Mouse (Mus musculus) midbrain, embryonic 11.5 days (tissue): ENCODE results near the gene Olfr572. TPM values are rescaled to one million over a fixed set of nuclear protein-coding genes. Genes with fewer than 3 reads are reported as not detected.
A peak's percentile ranks its signal among the peaks of the same experiment; 100 is the strongest.

Experiments used
- ATAC-seq: fragments of 200-750 bp; cut with Nextera tagmentation; 2 replicates; pipeline ENCODE4 v1.8.0; 2017; ENCODE audit warnings: moderate TSS enrichment, moderate library complexity; ENCODE audit not compliant: low FRiP score
- DNase-seq: peaks from one replicate; pipeline ENCODE4 v3.0.0; 2015; ENCODE audit warnings: low spot score; ENCODE audit errors: missing footprints
- H3K27ac ChIP-seq: fragments of 300-500 bp; sonication (generic); 2 replicates; pipeline ENCODE4 v1.5.1; 2014; ENCODE audit warnings: low read depth, low read length
- H3K27me3 ChIP-seq: fragments of 300-500 bp; sonication (generic); 2 replicates; pipeline ENCODE4 v1.6.1; 2014; ENCODE audit warnings: mild to moderate bottlenecking, low read length, moderate library complexity, mixed read lengths; ENCODE audit not compliant: control insufficient read depth, insufficient read depth
- H3K36me3 ChIP-seq: fragments of 300-500 bp; sonication (generic); 2 replicates; pipeline ENCODE4 v1.6.1; 2014; ENCODE audit warnings: mild to moderate bottlenecking, low read length, moderate library complexity, mixed read lengths; ENCODE audit not compliant: control insufficient read depth, insufficient read depth
- H3K4me1 ChIP-seq: fragments of 300-500 bp; sonication (generic); 2 replicates; pipeline ENCODE4 v1.6.1; 2014; ENCODE audit warnings: low read length; ENCODE audit not compliant: control insufficient read depth, insufficient read depth
- H3K4me2 ChIP-seq: fragments of 300-500 bp; sonication (generic); 2 replicates; pipeline ENCODE4 v1.6.1; 2014; ENCODE audit warnings: mild to moderate bottlenecking, moderate library complexity
- H3K4me3 ChIP-seq: fragments of 300-500 bp; sonication (generic); 2 replicates; pipeline ENCODE4 v1.5.1; 2014; ENCODE audit warnings: low read depth, low read length
- H3K9ac ChIP-seq: fragments of 300-500 bp; sonication (generic); 2 replicates; pipeline ENCODE4 v1.6.1; 2014; ENCODE audit warnings: low read length
- H3K9me3 ChIP-seq: fragments of 300-500 bp; sonication (generic); 2 replicates; pipeline ENCODE4 v1.6.1; 2016; ENCODE audit warnings: low read length; ENCODE audit not compliant: control insufficient read depth
- WGBS: fragments of 180-500 bp; shearing (Covaris S2); extraction: QIAGEN DNeasy Blood & Tissue Kit; methylation state at CpG from one replicate; pipeline ENCODE4 v1.1.7; 2014; 5-methylcytosine and 5-hydroxymethylcytosine counted together
- polyA plus RNA-seq: library from polyadenylated mRNA; unstranded; fragments of >200 nt; fragmentation: Nextera tagmentation; extraction: Ambion mirVana; gene quantifications from 2 replicates; pipeline ENCODE4 v1.2.1, GENCODE M21; 2014

Olfr572 gene
- not detected in 2 replicates for polyA plus RNA-seq

DNA sequence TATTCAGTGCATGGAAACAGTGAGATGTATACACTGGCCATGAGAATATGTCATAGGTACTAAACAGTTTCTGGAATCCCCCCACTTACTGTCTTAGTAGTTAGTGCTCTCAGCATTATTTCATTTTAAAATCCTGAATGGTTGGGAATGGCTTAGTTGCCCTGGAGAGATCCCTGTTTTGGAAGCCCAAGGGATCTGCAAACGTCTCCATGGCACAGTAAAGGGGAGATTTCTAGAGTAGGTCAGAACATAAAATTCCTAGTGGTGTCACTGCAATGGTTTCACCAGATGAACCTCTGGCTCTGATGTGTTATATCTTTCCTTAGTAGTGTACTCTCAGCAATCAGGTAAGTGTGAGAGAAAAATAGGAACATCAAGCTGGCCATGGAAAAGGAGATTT is at the start of gene Olfr572:
TSS of gene Olfr572 (plus strand) at position 301 of the 400 bp plus-strand sequence.
- H3K4me3 ChIP-seq = no peak within 1 kb of the TSS
- no peak within 1 kb of the TSS for H3K9ac ChIP-seq
- no peak within 1 kb of the TSS for H3K27ac ChIP-seq
- no peak for ATAC-seq
- no peaks in the 10 kb centered on the region for H3K27me3 ChIP-seq
- WGBS = 79% methylated on average over 1 of the region's 1 CpGs
- no peaks in the 10 kb centered on the region for H3K4me1 ChIP-seq
- DNase-seq = no peak
- no peak within 1 kb of the TSS for H3K4me2 ChIP-seq
- no peaks in the 10 kb centered on the region for H3K36me3 ChIP-seq
- no peaks in the 10 kb centered on the region for H3K9me3 ChIP-seq

DNA sequence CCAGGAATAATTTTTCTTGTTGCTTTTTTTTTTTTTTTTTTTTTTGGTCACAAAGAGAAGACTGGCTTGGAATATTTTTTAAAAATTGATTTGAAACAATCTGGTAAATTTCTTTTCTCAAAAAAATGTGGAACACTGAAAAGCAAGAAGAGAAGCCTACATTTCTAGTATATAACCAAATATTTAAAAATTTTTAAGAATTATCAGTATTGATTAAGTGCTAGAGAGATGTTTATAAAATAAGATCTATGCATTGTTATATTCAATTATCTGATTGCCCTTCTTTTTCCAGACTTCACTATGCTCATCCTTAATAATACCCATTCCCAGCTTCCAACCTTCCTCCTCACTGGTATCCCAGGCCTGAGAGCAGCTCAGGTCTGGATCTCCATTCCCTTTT is 47.4 kb upstream of the Olfr572 start, which contains the start of gene Olfr568:
TSS of gene Olfr568 (plus strand) at position 301 of the 400 bp plus-strand sequence.
- Histone ChIP-seq H3K9ac (no peak within 1 kb of the TSS), H3K4me1 (no peaks in the 10 kb centered on the region)
- no peak for ATAC-seq

DNA sequence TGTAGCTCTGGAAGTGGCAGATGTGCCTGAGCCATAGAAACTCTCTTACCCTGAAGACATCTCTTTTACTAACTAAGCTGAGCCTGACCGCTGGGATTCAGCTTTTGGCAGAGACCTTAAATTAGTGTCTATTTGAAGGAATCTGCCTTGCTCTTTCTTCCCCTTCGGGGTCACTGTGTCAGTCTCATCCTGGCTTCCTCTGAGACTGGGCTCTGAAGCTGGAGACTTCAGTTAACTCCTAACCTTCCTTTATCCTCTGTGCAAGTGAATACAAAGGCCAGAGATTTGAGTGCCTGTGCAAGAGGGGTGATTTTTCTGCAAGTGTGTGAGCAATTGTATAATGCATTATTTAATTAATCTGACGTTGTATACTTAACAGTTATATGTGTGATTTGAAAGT is 33.4 kb upstream of the Olfr572 start, which contains the start of gene Olfr569:
TSS of gene Olfr569 (minus strand) at position 101 of the 400 bp plus-strand sequence.
- H3K27me3 ChIP-seq = no peaks in the 10 kb centered on the region
- no peak for ATAC-seq
- no peak within 1 kb of the TSS for H3K4me3 ChIP-seq
- WGBS = 75% methylated on average over 3 of the region's 3 CpGs
- H3K4me1 ChIP-seq = no peaks in the 10 kb centered on the region
- H3K36me3 ChIP-seq = no peaks in the 10 kb centered on the region
- H3K9me3 ChIP-seq = no peaks in the 10 kb centered on the region
- H3K4me2 ChIP-seq = no peak within 1 kb of the TSS
- no peak within 1 kb of the TSS for H3K9ac ChIP-seq
- H3K27ac ChIP-seq = no peak within 1 kb of the TSS
- no peak for DNase-seq

More for the DNA sequence above, 47.4 kb upstream of the Olfr572 start, which contains the start of gene Olfr568:
- Histone ChIP-seq H3K4me3 (no peak within 1 kb of the TSS), H3K27ac (no peak within 1 kb of the TSS), H3K36me3 (no peaks in the 10 kb centered on the region), H3K27me3 (no peaks in the 10 kb centered on the region), H3K9me3 (no peaks in the 10 kb centered on the region), H3K4me2 (no peak within 1 kb of the TSS)
- no peak for DNase-seq

DNA sequence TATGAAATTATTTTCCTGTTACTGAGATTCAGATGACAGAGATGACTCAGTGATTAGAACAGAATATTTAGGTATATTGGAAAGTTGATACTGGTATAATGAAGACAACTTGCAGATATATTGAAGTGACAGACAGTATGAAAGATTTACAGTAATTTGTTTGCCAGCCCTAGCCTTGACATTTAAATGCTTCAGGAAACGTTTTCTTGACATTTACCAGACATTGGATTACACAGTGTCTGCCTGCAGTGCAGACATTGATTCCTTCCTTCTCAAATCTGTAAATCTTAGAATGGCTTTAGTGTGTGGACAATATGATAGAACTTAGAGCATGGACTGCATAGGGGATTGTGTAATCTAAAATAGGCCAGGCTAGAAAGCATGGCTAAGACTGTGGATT is 8.9 kb upstream of the Olfr572 start:
- no peak overlapping the region for H3K27ac ChIP-seq
- H3K9me3 ChIP-seq = no peaks in the 10 kb centered on the region
- 63% methylated on average over 1 of the region's 1 CpGs for WGBS
- ATAC-seq (no peak), DNase-seq (no peak)
- no peaks in the 10 kb centered on the region for H3K36me3 ChIP-seq
- no peaks in the 10 kb centered on the region for H3K4me1 ChIP-seq
- no peaks in the 10 kb centered on the region for H3K27me3 ChIP-seq
- H3K9ac ChIP-seq = no peak overlapping the region
- no peak overlapping the region for H3K4me2 ChIP-seq
- H3K4me3 ChIP-seq = no peak overlapping the region

DNA sequence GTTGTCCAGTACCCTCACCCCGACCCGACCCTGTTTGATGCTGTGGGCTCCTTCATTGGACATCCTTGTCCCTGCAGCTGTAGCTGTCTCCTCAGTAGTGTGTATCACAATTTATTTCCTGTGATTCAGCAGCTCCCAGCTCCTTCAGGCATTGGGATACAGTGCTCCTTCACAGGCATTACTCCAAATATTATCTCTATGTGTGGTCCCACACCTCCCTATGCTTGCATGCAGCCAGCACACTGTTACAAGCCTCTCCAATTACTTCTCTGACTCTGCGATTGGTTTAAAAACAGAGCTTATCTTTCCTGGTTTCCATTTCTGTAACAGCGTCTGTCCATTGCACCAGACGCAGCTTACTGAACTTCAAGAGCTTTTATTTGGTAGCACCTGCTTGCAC is 7.8 kb upstream of the Olfr572 start:
- H3K36me3 ChIP-seq = no peaks in the 10 kb centered on the region
- no peak overlapping the region for H3K4me3 ChIP-seq
- 81% methylated on average over 5 of the region's 5 CpGs for WGBS
- no peak overlapping the region for H3K4me2 ChIP-seq
- no peaks in the 10 kb centered on the region for H3K27me3 ChIP-seq
- no peak overlapping the region for H3K9ac ChIP-seq
- H3K9me3 ChIP-seq = no peaks in the 10 kb centered on the region
- H3K27ac ChIP-seq = no peak overlapping the region
- DNase-seq (no peak), ATAC-seq (no peak)
- H3K4me1 ChIP-seq = no peaks in the 10 kb centered on the region

DNA sequence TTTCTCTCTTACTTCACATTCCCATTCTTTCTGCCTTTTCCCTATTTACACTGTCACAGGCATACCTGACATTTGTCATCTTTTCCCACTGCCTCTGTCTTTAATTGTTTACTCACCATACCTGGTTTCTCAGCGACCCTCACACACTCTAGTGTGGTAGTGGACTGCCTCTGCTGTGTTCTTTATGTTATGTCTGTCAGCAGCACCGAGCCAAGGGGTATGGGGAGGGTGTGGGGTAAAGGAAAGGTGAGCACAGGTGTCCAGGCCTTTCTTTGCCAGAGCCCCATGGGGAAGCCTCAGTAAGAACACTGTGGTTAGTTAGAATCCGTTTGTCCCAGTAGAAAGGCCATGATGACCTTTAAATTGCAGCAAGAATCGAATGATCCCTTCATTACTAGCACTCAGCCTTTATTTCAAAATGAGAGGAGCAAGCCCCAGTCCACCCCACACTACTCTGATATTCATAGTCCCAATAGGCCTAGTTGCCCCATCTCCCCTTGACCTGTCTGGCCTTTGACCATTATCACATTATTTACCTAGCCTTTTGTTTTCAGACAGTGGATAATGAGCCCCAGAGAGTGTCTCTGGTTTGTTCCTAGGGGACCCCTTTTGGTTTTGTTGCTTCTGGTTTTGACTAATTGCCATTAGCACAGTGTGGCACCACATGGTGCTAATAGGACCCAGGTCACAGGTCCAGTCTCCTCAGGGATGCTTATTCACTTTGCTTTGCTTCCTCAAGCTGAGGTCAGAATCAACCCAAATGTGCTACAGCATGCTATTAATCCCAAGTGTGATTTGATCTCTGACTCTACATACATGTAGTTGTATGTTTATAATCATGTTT is 7.0 kb upstream of the Olfr572 start, which contains the start of gene Olfr571:
TSS of gene Olfr571 (minus strand) at position 505 of the 844 bp plus-strand sequence.
- Histone ChIP-seq H3K36me3 (no peaks in the 10 kb centered on the region), H3K27me3 (no peaks in the 10 kb centered on the region), H3K4me2 (no peak within 1 kb of the TSS), H3K9me3 (no peaks in the 10 kb centered on the region), H3K4me1 (no peaks in the 10 kb centered on the region), H3K9ac (no peak within 1 kb of the TSS), H3K4me3 (no peak within 1 kb of the TSS), H3K27ac (no peak within 1 kb of the TSS)
- ATAC-seq = peak; percentile 78
- 69% methylated on average over 4 of the region's 4 CpGs for WGBS
- DNase-seq = no peak

DNA sequence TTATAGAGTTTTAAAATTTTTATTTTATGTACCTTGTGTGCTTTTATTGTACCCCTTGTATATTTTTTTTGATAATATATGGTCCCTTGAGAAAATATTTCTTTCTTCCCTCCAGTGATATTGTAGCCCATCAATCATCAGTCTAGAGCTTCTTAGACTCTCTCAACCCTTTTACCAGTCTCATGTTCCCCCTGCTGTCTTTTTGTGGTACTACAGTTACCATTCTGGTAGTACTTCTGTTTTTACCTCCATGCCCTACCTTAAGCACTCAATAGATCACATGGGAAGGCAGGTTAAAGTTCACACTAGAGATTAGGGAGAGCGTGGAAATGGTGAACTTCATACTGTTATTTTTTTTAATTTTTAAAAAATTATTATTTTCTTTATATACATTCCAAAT is 4.6 kb upstream of the Olfr572 start:
- peak; percentile 93 for DNase-seq
- no peak overlapping the region for H3K27ac ChIP-seq
- H3K4me1 ChIP-seq = no peaks in the 10 kb centered on the region
- peak; percentile 84 for ATAC-seq
- no peaks in the 10 kb centered on the region for H3K36me3 ChIP-seq
- H3K9ac ChIP-seq = no peak overlapping the region
- WGBS = 6% methylated on average over 1 of the region's 1 CpGs
- H3K4me3 ChIP-seq = no peak overlapping the region
- H3K27me3 ChIP-seq = no peaks in the 10 kb centered on the region
- H3K4me2 ChIP-seq = no peak overlapping the region
- no peaks in the 10 kb centered on the region for H3K9me3 ChIP-seq

DNA sequence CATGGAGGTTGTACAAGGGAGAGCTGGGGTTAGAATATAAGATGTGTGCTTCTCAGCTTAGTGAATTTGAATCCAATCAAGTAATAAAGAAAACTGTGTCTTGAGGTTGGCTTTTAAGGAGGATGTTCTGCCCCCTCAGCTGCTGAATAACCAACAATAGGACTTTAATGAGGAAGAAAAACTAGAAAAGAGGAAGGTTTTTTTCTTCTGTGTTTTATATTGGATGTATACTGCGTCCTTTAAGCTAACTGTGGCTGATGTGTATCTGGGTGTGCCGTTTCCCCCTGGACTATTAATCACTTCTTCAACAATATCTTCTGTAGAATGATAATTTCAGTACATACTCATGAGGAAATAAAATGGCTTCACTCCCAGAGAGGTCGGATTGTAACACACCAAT is 2.9 kb downstream of the Olfr572 start:
- no peak overlapping the region for H3K4me3 ChIP-seq
- no peak overlapping the region for H3K27ac ChIP-seq
- no peaks in the 10 kb centered on the region for H3K36me3 ChIP-seq
- no peak overlapping the region for H3K9ac ChIP-seq
- WGBS = 76% methylated on average over 3 of the region's 3 CpGs
- no peak for DNase-seq
- ATAC-seq = no peak
- no peaks in the 10 kb centered on the region for H3K27me3 ChIP-seq
- H3K4me2 ChIP-seq = no peak overlapping the region
- no peaks in the 10 kb centered on the region for H3K9me3 ChIP-seq
- no peaks in the 10 kb centered on the region for H3K4me1 ChIP-seq

DNA sequence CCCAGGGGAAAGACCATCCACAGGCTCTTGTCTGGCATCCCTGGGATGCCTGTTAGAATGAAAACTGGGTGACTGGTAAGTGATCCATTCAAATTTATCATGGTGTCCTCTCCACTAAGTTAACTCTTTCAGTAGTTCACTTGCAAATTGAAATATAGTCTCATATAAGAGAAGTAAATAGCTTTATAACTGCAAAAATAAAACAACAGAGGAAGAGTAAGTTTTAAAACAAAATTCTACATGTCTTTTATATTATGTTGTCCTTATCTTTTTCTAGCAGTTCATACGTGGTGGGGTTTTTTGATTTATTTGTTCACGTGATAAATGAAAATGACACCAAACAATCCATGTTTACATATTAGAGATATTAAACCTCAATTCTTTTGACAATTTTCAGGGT is 18.3 kb downstream of the Olfr572 start, which contains the start of gene Olfr573-ps1:
TSS of gene Olfr573-ps1 (minus strand) at position 101 of the 400 bp plus-strand sequence.
- ATAC-seq = no peak
- Histone ChIP-seq H3K36me3 (no peaks in the 10 kb centered on the region), H3K4me2 (no peak within 1 kb of the TSS), H3K27me3 (no peaks in the 10 kb centered on the region), H3K27ac (no peak within 1 kb of the TSS), H3K9me3 (no peaks in the 10 kb centered on the region), H3K4me3 (no peak within 1 kb of the TSS), H3K4me1 (no peaks in the 10 kb centered on the region), H3K9ac (no peak within 1 kb of the TSS)
- no peak for DNase-seq
- 93% methylated on average over 2 of the region's 2 CpGs for WGBS
